Mouse (Mus musculus) NIH3T3 (cell line): ENCODE measurements around the gene Dtx3l.
"Not testable (repeated sequence)": the region's sequence is repeated elsewhere in the genome, so short reads cannot be mapped to it uniquely, and the experiment has no call there.

Experiments used
- DNase-seq: peaks from one replicate; pipeline ENCODE4 v3.0.0-alpha.2; 2012; ENCODE audit warnings: low read depth

Dtx3l gene

DNA sequence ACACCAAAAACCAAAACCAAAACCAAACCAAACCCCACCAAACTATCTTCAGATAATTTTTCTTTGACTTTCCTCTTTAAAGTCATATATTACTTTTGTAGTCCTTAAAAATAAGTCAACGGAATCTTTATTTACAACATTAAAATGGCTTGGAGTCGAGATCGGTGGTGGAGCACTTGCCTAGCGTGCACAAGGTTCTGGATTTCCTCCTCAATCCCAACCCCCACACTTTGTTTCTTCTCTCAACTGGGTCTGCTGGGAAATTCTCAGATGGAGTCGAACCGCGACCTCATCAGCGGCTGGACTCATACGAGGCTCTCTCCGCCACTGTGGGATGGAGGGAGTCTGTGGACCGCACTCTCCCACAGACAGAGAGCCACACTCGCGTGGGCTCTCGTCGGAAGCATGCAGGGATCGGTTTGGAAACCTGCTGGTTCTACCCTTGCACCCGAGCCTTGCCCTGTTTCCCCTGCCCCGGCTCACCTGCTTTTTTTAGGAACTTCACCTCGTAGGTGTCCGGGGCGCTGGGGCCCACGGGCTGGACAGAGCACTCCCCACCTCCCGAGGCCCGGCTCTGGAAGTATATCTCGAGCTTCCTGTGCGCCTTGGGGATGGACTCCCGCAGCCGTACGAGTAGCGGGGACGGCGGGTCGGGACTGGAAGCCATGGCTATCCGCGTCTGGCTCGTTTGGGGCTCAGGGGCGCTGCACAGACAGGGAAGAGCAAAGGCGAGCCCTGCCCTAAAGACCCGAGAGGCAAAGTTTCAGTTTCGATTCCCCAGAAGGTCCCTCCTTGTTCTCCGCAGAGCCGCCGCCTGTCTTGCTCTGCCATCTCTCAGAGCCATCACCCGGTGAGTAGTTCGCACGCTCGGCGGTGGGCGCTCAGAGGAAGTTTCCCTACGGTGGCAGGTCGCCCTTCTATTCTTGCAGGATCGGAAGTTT, at the start of gene Dtx3l, which contains the start of gene Parp9:
Gene Dtx3l, minus strand, starts transcription at position 941 of the 941 bp plus-strand sequence.
Gene Parp9, plus strand, starts transcription at position 260 of the 941 bp plus-strand sequence.
- peak; percentile 68 for DNase-seq

DNA sequence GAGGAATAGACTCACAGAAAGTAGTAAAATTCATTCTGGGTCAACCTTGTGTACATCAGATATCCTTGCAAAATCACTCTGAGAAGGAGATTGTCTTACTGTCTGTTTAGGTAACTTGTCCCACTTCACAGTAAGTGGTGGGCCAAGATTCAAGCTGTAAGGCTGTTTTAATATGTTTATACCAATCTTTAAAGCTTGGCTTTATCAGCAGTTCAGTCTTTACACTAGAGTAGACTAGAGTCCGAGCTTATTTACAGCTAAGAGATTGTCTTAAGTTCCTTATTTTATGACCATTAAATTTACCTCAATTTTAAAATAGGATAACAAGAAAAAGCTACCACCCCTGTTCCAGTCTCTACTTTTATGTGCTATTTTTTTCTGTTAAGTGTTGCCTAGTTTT, 49.0 kb upstream of the Dtx3l start:
- DNase-seq, result no peak

DNA sequence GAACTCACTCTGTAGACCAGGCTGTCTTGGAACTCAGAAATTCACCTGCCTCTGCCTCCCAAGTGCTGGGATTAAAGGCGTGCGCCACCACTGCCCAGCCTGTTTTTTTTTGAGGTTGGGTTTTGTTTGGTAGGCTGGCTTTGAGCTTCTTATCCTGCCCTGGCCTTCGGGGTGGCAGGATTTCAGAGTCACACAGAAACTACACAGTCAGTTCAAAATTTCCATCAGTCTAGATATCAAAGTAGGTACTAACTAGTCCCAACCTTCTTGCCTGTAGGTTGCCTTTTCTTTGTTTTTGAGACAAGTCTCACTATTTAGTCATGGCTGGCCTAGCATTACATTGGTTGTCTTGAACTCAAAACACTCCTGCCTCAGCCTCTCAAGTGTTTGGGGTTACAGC, 45.5 kb upstream of the Dtx3l start:
- peak; percentile 10 for DNase-seq

DNA sequence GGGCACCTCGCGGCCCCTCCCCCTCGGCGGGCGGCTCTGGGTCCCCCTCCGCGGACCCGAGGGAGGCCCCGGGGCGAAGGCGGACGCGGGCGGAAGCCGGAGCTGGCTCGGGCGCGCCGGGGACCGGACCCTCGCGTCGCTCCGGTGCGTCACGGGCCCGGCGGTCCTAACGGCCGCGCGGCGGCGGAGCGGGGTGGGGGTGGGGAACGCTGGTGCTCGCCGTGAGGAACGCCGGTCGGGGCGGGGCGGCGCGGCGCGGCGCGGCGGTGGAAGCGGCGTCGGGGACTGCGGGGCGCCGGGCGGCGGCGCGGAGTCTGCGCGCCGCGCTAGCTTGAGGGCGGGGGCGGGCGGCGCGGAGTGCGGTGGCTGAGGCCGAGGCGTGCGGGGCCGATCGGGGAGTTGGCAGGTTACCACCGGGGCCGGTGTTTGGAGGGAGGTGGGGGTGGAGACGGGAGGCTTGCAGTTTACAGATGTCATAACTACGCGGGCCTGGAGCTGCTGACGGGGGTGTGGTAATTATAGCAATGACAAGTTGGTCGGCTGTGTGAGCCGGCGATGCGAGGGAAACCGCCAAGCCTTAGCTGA, 44.7 kb upstream of the Dtx3l start:
- peak; percentile 60 for DNase-seq

DNA sequence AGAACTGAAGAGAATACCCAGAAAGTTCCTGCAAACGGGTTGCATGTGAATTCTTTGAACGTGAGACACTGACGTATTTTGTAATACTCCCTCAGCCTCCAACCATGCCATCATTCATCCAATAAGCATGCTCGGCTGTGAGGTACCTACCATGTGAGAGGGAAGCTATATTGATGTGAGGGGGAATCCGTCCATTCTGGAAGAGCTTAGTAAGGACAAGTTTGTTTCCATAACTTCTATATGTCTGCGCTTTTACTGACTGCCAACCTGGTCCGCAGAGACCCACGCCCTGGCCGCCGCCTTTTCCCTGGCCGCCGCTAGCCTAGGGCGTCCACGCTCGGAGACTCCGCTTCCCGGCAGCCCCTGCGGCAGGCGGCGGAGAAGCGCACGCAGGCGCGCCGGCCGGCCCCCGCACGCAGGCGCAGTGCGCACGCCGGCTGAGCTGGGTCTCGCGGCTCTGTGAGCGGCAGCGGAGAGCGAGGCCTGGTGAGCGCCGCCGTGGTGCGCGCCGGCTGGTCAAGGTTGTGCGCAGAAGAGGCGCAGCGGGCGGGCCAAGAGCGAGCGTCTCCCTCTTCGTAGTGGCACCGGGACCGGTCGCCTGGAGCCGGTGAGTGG, 44.1 kb upstream of the Dtx3l start:
- DNase-seq, result peak; percentile 94

DNA sequence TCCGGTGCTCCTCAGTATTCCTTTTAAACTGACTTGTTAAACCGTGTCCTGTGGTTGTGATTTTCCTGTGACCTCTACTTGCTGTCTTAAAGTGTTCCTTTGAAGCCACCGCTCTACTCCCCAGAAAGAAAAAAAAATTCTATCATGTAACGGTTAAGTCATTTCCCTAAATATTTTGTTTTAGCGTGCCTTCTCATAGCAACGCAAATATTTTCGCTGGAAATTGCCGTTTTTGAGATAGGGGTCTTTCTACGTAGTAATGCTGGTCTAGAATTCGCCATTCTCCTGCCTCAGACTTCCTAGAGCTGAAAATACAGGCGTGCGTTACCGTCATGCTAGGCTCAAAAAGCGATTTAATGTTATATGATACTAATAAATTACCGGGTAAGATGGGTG, 43.6 kb upstream of the Dtx3l start:
- no peak for DNase-seq

DNA sequence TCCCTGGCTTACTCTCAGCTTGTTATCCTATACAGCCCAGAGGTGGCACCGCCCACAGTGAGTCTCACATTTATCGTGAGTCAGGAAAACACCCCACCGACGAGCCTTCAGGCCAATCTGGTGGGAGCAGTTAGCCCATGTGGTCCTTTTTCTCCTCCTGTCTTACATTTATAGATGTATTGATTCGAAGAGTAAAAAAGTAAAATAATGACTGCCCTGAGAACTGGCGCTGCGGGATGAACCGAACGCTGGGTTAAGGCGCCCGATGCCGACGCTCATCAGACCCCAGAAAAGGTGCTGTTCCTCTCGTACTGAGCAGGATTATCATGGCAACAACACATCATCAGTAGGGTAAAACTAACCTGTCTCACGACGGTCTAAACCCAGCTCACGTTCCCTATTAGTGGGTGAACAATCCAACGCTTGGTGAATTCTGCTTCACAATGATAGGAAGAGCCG, 42.4 kb upstream of the Dtx3l start:
- peak; percentile 100 for DNase-seq

DNA sequence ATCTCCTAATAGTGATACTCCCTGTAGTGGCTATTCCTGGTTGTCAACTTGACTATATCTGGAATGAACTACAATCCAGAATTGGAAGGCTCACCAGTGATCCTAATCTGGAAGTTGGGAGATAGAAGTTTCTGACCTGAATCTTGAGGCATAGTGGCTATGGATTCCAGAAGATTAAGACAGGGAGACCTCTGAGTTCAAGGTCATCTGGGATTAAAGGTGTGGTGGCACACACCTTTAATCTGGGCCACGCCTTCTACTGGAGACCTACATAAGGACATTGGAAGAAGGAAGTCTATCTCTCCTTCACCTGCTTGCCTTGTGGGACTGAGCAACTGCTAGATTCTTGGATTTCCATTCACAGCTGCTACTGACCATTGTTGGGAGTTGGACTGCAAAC, 39.5 kb upstream of the Dtx3l start, which contains the start of gene Kpna1:
Gene Kpna1, plus strand, starts transcription at position 301 of the 400 bp plus-strand sequence.
- not testable (repeated sequence) for DNase-seq

DNA sequence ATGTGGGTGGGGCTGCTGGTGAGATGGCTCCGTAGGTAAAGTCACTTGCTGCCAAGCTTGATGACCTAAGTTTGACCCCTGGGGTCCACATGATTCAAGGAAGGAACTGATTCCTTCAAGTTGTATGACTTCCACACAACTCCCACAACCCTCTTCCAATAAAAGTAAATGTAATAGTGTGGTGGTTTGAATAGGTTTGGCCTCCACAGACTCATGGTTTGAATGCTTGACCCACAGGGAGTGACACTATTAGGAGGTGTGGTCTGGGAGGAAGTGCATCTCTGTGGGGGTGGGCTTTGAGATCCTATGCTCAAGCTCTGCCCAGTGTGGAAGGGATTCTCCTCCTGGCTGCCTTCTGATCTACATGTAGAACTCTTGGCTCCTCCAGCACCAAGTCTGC, 35.1 kb upstream of the Dtx3l start:
- DNase-seq, result no peak

DNA sequence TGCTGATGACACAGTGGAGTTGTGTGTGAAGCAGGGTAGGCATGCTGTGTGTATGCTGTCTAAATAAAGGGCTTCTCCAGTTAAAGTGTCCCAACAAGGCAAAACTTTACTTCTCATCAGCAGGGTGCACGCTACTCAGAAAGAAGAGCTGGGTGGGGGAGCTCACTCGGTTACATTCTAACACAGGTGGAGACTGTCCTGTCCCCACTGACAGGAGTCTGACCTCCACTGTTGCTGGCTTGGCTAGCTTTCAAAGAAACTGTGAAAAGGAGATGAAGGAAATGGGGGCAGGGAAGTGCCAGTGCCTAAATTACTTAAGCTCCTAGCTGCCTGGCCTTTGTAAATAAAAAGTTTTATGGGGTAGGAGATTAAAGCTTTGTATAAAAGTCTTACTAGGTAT, 29.2 kb upstream of the Dtx3l start:
- no peak for DNase-seq

DNA sequence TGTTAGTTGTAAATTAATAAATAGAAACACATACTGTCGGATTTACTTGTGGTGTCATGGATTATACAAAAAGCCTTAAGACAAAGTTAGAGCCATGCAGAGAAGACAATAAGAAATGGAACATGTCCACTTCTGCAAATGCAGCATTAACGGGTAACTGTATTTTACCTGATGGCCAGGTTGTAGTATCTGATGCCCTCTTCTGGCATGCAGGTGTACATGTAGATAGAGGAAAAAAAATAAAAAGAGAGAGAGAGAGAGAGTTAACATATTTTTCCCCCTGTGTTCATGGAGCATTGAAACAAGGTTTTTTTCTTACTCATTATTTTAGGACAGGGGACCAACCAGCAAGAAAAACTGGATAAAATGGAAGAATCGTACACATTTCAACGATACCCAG, 28.4 kb upstream of the Dtx3l start:
- no peak for DNase-seq

DNA sequence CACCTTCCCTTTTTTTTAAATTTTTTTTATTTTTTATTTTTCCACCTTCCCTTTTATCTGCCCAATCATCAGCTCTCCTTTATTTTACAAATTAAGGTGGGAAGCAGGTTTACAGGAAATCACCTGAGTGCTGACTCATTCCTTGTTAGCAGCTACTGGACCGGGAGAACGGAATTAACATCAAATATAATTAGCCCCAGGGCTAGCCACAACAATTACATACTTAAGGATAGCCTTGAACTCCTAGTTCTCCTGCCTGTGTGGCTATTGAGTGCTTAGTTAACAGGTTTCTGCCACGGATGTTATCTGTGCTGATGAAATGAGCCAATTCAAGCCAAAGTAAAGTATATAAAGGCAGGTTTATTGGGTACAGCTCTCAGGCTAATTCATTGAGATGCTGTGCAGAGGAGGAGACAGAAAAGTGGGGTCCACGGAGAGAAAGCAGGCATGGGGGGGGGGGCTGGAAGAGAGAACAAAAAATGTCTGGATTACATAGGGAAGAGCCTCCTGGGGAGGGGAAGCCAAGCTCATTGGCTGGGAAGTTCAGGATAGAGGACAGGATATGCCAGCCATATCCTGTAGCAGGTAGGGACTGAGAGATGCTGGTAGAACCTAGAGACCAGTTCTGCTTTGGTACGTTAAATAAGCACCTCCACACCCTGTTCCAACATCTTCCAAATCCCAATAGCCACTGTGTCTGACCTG, 27.6 kb upstream of the Dtx3l start:
- no peak for DNase-seq

DNA sequence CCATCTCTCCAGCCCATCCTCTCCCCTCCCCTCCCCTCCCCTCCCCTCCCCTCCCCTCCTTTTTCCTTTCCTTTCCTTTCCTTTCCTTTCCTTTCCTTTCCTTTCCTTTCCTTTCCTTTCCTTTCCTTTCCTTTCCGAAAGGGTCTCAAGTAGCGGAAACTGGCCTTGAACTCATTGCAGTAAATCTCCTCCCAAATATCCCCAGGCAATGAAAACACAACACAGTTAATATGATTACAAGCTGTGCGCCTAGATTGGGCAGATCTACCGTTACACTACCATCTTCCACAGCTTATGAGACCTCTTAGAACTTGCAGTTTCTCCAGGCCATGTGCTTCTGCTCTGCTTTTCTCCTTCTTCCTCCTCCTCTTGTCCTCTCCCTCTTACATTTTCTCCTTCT, 27.0 kb upstream of the Dtx3l start:
- not testable (repeated sequence) for DNase-seq

DNA sequence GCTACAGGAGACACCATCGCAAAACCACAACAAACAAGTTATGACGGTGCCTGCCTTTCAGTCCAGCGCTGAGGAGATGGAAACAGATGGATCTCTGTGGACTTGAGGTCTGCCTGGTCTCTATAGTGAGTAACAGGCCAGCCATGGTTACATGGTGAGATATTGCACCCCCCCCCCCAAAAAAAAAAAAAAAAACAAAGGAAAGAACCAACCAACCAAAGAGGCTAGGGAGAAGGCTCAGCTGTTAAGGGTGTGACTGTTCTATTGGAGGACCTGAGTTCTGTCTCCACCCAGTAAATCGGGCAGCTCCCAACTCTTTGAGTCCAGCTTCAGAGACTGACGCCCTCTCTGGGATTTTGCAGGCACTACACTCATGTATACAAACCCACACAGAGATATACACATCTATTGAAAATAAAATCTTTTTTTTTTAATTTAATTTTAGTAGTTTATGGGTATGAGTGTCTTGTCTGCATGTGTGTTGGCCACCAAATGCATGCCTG, 13.7 kb upstream of the Dtx3l start:
- DNase-seq, result no peak

DNA sequence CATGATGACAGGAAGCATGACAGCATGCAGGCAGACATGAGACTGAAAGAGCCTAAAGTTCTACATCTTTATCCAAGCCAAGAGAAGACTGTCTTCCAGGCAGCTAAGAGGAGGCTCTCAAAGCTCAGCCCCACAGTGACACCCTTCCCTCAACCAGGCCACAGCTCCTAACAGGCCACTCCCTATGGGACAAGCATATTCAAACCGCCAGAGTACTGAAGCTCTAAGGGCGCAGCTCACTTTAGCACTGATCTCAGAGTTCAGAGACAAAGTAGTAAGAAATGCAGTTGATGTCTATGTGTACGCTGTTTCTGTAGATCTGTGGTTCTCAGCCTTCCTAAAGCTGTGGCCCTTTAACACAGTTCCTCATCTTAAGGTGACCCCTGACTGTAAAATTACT, 12.3 kb upstream of the Dtx3l start:
- no peak for DNase-seq

DNA sequence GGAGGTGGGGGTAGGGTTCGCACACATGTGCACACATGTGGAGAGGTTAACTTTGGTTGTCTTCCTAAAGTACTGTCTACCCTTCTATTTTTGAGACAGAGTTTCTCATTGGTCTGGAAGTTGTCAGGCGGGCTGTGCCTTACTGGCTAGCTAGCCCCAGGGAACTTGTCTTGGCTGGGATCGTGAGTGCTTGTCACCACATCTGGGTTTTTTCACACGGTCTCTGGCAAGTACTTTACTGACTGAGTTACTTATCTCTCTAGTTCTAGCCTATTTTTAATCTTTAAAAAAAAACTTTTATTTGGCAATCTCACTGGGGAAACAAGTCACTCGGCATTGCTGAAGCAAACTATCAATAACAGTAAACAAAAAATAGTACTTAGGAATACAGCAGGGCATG, 10.3 kb upstream of the Dtx3l start:
- DNase-seq, result peak; percentile 2

DNA sequence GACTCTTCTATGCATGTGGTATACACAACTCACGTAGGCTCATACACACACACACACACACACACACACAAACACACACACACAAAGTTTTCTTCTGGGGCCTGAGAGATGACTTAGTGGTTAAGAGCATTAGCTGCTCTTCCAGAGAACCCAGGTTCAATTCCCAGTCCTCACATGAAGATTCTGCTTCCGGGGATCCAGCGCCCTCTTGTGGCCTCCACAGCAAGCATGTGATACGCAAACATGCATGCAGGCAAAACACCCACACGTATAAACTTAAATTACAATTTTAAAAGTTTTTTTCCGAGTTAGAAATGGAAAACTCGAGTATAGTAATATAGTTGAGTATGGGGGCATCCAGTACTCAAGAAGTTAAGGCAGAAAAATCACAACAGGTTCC, 2.4 kb upstream of the Dtx3l start:
- peak; percentile 20 for DNase-seq

DNA sequence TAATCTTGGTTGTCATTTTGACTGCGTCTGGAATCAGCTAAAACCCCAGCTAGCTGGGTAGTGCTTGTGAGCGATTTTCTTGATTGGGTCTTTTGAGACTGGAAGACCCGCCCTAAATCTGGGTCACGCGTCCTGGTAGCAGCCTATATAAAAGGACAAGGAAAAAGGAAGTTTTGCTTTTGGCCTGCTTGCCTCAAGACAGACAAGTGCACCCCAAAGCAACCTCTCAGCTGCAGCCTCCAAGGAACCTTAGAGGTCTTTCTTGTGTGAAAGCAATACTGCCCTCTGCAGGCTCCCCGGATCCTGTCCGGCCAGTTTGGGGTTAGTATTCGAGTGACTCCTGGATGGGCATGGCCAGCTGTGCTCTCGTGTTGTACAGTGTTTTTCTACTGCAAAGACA, 739 bp upstream of the Dtx3l start:
- DNase-seq, result peak; percentile 91

DNA sequence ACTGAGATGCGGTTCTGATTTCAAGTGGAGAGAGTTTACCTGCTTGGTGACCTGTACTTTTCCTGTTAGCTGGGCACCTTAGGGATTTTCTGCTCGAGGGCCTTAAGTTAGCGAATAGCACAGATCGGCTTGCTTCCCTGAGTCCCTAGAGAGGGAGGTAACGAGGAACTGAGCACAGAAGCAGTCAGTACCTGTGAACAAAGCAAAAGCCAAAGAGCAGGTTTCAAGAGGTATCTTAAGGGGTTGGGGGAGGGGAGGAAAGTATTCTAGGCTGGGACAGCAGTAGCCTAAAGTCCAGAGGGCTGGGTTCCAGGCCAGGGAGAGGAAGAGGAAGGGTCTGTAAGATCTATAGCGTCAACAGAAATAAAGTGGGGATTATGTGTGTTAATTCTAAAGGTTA, 310 bp upstream of the Dtx3l start:
- DNase-seq, result no peak

DNA sequence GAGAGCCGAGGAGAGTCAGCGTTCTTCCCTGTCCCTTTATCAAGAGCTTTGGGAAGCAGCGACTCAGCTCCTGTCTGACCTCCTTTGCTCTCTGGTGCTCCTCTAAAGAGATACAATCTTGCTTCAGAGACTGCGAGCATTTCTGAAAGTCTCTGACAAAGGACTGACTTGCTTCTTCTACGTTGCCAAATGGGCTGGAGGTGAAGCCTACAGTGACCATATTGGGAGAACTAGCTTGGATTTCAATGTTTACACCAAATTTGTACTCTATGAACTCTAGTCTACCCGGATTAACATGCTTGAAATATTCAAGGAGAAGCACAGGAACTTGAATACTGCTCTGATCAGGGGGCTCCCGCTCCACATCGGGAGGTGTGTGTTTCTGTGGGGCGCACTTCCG, 5.8 kb downstream of the Dtx3l start:
- no peak for DNase-seq

DNA sequence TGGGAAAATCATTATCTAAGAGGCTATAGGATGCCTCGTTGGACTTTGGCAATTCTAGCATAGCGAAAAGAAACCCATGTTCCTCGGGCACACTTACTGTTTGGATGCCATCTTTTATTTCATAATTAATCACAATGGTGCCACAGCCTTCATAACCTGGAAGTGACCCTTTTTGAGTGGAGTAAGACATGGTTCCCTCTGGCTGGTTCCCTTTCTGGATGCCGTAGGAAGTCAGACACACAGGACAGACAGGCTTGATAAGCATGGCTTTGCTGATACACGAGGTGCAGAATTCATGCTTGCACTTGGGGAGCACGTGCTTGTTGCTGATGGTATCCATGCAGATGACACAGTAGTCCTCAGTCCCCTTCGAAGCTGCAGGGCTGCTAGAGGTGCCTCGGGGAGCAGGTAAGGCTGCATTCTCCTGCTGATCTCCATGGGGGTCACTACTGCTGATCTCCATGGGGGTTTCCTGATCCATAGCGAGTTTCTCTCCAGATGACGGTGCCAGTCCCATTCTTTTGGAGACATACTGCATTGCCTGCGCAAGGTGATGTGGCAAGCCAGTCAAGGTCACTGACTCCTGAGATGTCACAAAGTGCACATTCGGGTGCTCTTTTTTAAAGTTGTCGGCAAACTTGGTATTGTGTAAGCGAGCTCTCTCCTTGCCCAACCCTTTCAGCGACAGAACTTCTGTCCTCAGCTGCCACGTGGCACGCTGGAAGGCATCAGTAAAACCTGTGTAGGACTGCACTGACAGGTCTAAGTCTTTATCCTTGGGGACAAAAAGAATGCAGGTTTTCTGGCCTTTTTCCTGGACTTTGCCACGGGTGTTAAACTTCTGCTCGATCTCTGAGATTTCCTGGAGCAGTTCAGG, 6.5 kb downstream of the Dtx3l start:
- no peak for DNase-seq
